Mouse (Mus musculus) cerebellum, adult 11-12 months (tissue): ENCODE measurements around the gene Tmem258.
A peak's percentile ranks its signal among the peaks of the same experiment; 100 is the strongest.
"Not testable (repeated sequence)": the region's sequence is repeated elsewhere in the genome, so short reads cannot be mapped to it uniquely, and the experiment has no call there.

Experiments used
- DNase-seq: peaks from one replicate; pipeline ENCODE4 v3.0.0; 2022

Gene Tmem258

GRCm38 (mm10) chr19:10203848-10204615 lies at the start of gene Tmem258, which contains the start of gene Fen1:
TSS of gene Tmem258 (plus strand) at chr19:10204014.
TSS of gene Fen1 (minus strand) at chr19:10204169.
- DNase-seq = peak; percentile 90

- DNase-seq = no peak
Observed at GRCm38 (mm10) chr19:10157725-10158124, 46.1 kb upstream of the Tmem258 start.

GRCm38 (mm10) chr19:10163896-10164295 lies 39.9 kb upstream of the Tmem258 start:
- no peak for DNase-seq

- not testable (repeated sequence) for DNase-seq
Observed at GRCm38 (mm10) chr19:10165928-10166327, 37.9 kb upstream of the Tmem258 start.

GRCm38 (mm10) chr19:10167112-10167511 lies 36.7 kb upstream of the Tmem258 start:
- DNase-seq = no peak

GRCm38 (mm10) chr19:10167951-10168350 lies 35.9 kb upstream of the Tmem258 start:
- DNase-seq = no peak

- DNase-seq = no peak
Observed at GRCm38 (mm10) chr19:10168441-10168840, 35.4 kb upstream of the Tmem258 start.

- DNase-seq = no peak
Observed at GRCm38 (mm10) chr19:10169179-10169578, 34.6 kb upstream of the Tmem258 start.

GRCm38 (mm10) chr19:10169692-10170330 lies 34.0 kb upstream of the Tmem258 start:
- not testable (repeated sequence) for DNase-seq

GRCm38 (mm10) chr19:10170466-10170865 lies 33.3 kb upstream of the Tmem258 start:
- DNase-seq = no peak

- no peak for DNase-seq
Observed at GRCm38 (mm10) chr19:10171359-10171758, 32.5 kb upstream of the Tmem258 start.

- DNase-seq = no peak
Observed at GRCm38 (mm10) chr19:10171846-10172245, 32.0 kb upstream of the Tmem258 start.

- DNase-seq = no peak
Observed at GRCm38 (mm10) chr19:10173116-10173718, 30.6 kb upstream of the Tmem258 start.

GRCm38 (mm10) chr19:10173844-10174539 lies 29.8 kb upstream of the Tmem258 start:
- no peak for DNase-seq

- no peak for DNase-seq
Observed at GRCm38 (mm10) chr19:10174956-10175355, 28.9 kb upstream of the Tmem258 start.

- no peak for DNase-seq
Observed at GRCm38 (mm10) chr19:10176477-10176876, 27.3 kb upstream of the Tmem258 start.

- no peak for DNase-seq
Observed at GRCm38 (mm10) chr19:10176941-10177372, 26.9 kb upstream of the Tmem258 start.

GRCm38 (mm10) chr19:10181225-10181624 lies 22.6 kb upstream of the Tmem258 start:
- no peak for DNase-seq

- no peak for DNase-seq
Observed at GRCm38 (mm10) chr19:10182142-10182541, 21.7 kb upstream of the Tmem258 start.

- peak; percentile 94 for DNase-seq
Observed at GRCm38 (mm10) chr19:10182670-10183298, 21.0 kb upstream of the Tmem258 start, which contains the start of gene Fads1. TSS of gene Fads1 (plus strand) at chr19:10182888.

GRCm38 (mm10) chr19:10183299-10183983 lies 20.4 kb upstream of the Tmem258 start:
- peak; percentile 80 for DNase-seq

GRCm38 (mm10) chr19:10184096-10184495 lies 19.7 kb upstream of the Tmem258 start:
- no peak for DNase-seq
